Mouse (Mus musculus): ENCODE data around the gene Maats1. TPM values are rescaled to one million over a fixed set of nuclear protein-coding genes. Genes with fewer than 3 reads are reported as not detected.

Maats1 gene
- total RNA-seq, 2 experiments from 2014 or later: not detected

DNA sequence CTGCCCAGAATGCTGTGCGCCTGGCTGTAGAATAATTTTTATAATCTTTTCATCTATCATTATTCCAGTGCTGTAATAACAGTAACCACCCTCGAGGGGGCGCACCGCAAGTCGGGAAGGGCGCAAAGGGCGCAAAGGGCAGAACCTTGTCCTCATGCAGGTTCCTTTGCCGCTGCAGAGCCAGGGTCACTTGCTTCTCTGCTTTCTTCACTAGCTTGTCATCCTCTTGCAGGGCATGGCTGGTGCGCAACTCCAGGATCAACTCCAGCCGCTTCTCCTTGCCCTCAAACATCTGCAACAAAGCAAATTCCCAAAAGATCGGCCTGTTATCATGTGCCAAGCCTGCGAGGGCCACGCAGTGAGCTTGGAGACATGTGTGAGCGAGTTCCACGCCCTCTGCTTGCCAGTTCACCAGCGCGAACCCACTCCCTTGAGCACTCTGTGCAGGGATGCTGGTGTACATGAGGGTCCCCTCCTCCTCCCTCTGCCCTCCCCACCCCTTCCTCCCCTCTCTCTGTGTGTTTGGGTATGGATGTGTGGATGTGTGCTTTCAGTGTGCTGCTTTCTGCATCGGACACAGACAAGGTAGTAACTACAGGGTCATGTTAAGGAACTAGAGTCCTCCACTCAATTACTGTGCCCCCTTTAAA, 35.2 kb downstream of the Maats1 start:
- no peak for DNase-seq (ENCODE audit: low spot score)
- intact Hi-C loops (cut with DNase I): no loop called here

DNA sequence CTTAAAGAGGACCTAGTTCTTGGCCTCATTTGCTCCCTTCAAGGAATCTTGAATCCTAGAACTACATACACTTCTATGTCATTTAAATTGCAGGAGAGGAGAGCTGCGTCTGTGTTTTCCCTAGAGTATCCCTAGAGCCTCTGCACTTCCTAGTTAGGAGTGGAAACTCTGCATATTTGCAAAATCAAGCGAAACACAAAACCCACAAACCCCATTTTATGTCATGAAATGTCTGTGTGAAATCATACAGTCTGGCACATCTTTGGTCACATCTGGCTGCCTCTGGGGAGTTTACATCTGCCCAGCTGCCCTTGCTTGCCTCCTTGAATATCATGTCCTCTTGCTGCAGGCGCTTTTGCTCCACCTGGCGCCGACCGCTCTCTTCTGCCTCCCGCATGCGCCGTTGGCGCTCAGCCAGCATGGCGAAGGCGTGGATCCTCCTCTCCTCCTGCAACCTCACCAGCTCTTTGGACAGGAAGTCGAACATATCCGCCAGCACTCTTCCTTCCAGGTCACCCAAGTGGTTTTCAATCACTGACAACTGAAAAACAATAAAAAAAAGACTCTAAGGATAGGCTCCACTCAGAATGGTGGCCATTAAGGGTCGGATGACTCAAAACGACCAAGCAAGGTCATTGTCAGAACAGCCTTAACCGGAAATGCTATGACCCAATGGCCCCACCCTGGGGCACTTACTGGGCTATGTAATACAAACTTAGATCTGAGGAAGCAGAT, 37.3 kb downstream of the Maats1 start:
- intact Hi-C loops (cut with DNase I): no loop called here
- DNase-seq (ENCODE audit: low spot score): no peak

DNA sequence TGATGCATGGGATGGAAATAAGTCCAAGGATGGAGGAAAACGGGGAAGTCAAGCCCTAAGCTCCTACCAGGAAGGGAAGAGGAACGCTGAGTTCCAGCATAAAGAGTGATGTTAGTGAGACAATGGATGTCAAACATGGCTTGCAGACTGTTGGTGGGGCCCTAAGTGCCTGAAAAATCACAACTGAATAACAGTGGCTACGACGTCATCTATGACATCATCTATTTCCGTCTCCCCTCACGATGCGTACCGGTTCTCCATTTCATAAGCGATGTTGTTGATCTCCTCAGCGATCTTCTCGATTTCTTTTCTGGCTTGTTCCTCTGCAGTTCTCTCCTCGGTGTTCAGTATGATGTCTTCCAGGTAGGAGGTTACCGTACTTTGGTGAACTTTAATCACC, 39.6 kb downstream of the Maats1 start:
- intact Hi-C loops (cut with DNase I): no loop called here
- no peak for DNase-seq (ENCODE audit: low spot score)

DNA sequence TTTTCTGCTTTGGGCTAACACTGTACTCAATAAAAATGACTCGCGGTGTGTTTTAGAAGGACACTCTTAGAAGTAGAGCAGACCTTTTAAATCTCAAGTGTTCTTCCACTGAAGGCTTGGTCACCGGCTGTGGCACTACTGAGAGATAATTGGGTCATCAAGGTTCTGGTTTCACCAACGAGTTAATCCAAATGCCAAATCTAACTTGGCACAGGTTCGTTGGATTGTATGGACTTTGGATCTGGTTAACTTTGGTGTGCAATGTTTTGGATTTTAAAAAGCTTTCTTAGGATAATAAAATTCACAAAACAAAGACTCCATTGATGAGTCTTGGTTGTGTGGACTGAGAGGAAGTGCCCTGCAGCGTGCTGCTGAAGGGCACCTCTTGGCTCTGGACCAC, 43.5 kb downstream of the Maats1 start:
- intact Hi-C loops (cut with DNase I): no loop called here
- DNase-seq (ENCODE audit: low spot score): no peak

DNA sequence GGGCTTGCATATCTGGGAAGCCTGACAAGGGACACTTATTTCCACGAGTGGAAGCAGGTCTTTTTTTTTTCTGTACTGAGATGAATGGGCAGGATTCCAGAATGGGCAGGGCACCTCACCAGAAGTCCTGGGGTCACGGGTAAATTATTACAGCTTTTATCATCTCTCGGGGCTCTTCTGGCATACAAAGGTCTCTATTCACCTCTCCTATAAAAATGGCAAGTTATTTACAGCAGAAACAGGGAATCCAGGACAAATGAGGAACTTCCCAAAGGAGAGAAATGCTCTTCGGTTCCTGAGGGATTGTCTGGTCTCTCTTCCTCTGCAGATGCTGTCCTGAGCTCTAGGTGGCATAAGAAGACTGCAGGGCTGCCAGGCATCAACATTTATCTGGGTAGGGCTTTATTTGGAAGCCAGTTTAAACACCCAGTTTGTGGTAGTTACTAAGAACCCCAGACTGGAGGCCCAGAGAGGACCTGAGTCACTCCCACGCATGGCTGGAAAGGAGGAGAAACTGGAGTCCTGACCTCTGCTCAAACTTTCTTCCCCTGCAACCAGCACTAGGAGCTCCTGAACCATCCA, 46.5 kb downstream of the Maats1 start:
- intact Hi-C loops (cut with DNase I): no loop called here
- DNase-seq (ENCODE audit: low spot score): no peak

DNA sequence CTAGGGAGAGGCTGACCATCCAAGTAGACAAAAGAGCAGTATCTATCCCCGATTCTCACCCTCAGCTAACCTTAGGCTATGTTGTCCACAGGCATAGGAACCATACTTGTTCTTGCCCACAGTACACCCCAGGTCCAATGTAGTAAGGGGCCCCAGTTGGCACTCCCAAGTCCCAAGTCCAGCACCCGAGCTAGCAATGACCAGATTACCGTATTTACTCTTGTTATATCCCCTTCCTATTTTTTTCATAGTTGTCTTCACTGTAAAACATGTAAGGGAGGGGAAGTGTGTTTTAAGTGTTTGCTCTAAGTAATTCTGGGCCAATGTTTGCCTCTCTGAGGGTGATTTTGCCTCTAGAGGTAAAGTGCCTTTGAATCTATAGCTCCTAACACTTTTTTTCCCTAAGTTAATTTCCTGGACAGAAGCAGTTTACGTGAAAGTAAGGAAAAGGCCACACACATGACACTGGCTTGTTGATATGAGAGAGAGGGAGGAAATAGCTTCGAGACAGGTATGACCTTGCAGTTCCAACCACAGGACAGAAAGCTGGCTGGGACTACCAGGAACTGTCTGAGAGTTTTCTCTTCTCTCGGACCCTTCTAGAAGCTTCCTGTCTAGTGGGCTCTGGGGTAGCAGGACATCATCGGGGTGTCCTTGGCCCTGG, 47.1 kb downstream of the Maats1 start, which contains the start of gene Nr1i2:
Gene Nr1i2 (minus strand): TSS at position 140 of the 664 bp plus-strand sequence.
- intact Hi-C loops (cut with DNase I): no loop called here
- DNase-seq (ENCODE audit: low spot score): no peak

DNA sequence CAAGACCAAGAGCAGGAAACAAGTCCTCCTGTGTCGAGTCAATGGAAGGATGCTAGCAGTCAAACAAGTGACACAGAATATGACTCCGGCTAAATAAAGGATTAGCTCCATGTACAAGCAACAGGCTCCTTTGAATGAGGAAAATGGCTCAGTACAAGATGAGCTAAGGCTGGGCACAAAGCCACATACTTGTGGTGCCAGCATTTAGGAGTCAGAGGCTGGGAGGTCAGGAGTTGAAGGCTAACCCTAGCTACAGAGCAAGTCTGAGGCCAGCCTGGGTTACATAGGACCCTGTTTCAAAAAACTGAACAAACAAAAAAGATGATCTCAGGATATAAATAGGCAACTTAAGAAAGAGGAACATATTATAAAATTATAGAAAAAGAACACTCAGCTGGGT, 51.8 kb downstream of the Maats1 start:
- no peak for DNase-seq (ENCODE audit: low spot score)
- intact Hi-C loops (cut with DNase I): no loop called here

DNA sequence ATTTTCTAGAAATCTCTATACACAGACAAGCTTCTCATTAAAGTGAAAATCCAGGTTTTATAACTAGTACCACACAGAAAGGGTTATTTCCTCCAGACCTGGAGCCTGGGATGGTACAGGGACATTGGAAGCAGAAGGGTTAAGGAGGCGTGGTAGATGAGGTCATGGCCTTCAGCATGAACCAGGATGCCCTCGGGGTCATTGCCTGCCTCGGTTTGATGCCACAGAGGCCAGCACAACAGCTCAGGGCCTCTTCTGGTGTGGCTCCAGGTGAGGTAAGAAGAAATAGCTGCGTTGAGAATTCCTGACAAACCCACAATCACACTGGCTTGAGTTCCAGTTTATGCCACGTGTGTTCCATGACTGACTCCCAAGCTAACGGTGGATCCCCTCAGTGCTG, 53.1 kb downstream of the Maats1 start:
- intact Hi-C loops (cut with DNase I): no loop called here
- no peak for DNase-seq (ENCODE audit: low spot score)

DNA sequence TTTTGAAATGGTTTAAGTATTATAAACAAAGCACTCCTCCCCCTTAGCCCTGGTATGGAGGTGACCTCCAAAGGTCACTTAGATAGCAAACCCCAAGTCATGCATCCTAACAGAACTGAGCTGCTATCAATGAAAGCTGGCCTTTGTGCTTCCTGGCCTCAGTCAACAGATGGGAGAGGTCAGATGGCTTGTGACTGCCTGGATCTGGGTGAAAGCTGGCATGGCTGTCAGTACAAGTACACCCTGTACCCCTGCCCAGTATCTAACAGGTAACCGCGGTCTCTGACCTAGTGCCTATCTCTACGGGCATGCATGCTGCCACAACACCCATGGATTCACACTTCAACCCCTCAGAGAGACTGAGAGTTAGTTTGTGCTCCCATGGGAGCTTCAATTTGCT, 54.2 kb downstream of the Maats1 start:
- DNase-seq (ENCODE audit: low spot score): no peak
- intact Hi-C loops (cut with DNase I): no loop called here

DNA sequence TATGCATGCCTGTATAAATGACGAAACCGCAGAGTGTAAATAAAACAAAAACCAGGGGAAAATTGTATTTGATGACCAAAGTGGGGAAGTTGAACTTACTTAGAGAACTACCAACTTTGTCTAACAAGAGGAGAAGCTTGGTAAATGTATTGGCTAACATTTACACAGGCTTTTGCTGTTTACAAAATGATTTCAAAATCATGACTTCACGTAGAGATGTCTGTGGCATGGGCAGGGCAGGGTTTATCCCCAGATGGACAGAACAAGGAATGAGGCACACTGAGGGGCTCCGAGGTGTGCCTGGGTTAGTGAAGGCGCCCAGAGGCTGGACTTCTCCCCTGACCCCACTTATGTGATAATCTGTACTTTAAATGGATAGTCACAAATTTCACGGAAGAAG, 54.6 kb downstream of the Maats1 start:
- intact Hi-C loops (cut with DNase I): no loop called here
- DNase-seq (ENCODE audit: low spot score): no peak

DNA sequence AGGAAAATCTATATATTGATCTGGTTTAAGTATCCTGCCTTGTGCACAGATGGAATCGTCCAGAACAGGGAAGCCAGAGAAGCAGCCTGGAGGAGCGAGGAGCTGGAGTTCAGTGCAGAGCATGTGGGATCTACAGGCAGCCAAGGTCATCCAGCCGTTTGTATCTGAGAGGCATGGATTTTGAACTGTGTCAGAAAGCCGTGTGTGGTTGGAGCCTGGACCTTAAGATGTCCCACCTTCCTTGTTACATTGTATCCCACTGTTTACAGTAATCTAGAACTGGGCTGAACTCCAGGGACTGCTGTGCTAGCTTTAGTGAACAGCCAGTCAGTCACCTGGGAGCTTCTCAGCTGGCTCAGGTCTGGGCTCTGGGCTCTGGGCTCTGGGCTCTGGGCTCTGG, 55.4 kb downstream of the Maats1 start:
- DNase-seq (ENCODE audit: low spot score): no peak
- intact Hi-C loops (cut with DNase I): no loop called here

DNA sequence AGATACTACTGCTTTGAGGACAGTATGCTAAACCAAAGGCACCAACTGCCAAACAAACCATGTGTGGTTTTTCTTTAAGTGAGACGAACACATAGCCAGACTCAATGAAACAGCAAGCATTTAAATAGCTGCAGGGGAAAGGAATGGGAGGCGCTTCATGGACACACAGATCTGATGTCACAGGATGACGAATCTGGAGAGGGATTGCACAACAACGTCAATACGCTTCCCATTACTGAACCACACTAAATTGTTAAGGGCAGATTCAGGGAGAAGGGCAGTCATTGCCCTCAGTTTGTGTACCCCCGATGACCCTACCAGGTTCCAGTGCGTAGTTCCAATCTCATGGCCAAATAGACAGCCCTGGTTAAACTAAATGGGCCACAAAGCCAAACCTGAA, 56.1 kb downstream of the Maats1 start:
- intact Hi-C loops (cut with DNase I): no loop called here
- DNase-seq (ENCODE audit: low spot score): no peak

DNA sequence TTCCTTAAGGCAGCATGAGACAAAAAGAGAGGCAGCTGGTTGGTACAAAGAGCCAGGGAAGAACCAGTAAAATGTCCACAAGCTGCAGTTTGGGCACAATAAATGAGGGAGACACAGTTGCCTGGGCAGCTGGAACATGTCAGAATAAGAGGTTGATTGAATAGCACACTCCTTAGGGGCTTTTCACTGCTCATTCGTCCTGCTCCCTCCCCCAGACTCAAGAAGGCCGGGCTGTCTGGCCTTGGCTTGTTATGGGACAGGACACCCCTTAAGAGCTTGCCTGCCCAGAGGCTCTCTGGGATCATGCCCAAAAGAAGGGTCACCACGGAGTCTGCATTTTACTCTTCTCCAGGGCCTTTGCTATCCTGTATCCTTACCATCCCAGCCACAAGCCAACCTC, 58.6 kb downstream of the Maats1 start:
- intact Hi-C loops (cut with DNase I): no loop called here
- no peak for DNase-seq (ENCODE audit: low spot score)

DNA sequence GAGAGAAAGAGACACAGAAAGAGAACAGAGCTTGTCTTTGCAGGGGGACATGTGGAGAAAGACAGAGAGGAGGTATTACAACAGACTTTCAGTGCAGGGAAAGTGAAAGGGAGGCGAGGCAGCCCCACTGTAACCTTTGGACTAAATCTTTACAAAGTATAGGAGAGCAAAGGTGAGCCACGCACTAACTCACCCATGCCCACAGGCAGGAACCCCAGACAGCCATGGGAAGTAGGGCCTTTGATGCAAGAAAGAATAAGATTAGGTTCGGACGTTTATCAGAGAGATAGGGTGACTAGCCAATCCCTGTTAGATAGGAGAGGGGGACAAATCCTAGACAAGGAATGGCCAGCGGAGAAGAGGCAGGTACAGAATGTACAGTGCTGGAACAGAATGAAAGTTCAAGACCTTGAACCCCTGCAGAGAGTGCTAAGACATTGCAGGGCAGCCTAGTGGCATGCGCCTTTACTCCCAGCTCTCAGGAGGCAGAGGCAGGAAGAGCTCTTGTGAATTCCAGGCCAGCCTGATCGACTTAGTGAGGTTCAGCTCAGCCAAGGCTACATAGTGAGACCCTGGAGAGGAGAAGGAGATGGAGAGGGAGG, 59.3 kb downstream of the Maats1 start:
- intact Hi-C loops (cut with DNase I): no loop called here

DNA sequence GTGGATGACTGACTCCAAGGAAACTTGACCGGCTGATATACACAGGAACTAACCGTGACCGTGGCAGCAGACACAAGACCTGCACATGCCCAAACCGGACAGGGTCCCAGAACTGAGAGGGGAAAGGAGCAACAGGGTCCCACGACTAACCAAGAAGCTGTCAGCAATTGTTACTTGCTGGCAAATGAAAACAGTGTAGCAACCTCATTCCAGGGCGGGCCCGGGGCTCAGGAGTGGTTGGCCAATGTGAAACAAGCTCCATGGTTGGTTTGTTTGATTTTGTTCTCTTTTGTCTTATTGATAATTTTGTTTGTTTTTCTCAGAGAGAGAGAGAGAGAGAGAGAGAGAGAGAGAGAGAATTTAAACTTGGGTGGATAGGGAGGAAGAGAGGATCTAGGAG, 61.0 kb downstream of the Maats1 start:
- intact Hi-C loops (cut with DNase I): no loop called here
- DNase-seq (ENCODE audit: low spot score): no peak

More for the DNA sequence above, 59.3 kb downstream of the Maats1 start:
- DNase-seq (ENCODE audit: low spot score): no peak

DNA sequence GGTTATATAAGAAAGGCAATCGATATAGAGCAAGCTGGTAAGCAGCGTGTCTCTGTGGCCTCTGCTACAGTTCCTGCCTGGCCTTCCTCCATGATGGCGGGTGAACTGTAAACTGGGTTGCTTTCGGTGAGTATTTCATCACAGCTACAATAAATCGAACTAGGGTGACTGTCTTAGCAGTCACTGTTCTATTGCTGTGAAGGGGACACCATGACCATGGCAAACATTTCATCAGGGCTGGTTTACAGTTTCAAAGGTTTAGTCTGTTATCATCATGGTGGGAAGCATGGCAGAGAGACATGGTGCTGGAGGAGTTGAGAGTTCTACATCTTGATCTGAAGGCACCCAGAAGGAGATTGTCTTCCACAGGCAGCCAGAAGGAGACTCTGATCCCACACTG, 62.1 kb downstream of the Maats1 start:
- no peak for DNase-seq (ENCODE audit: low spot score)
- intact Hi-C loops (cut with DNase I): no loop called here

DNA sequence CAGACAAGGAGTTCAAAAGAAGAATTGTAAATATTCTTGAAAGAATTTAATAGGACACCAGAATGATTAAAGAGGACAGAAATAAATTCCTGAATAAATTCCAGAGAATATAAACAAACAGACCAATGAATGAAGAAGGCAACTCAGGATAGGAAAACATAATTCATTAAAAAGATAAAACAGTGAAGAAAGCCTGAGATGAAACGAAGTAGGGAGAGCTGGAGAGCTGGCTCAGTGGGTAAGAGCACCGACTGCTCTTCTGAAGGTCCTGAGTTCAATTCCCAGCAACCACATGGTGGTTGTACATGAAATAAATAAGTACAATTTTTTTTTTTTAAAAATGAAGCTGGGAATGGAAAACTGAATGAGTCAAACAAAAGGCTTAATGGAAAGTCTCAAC, 67.2 kb downstream of the Maats1 start:
- intact Hi-C loops (cut with DNase I): no loop called here
- no peak for DNase-seq (ENCODE audit: low spot score)

DNA sequence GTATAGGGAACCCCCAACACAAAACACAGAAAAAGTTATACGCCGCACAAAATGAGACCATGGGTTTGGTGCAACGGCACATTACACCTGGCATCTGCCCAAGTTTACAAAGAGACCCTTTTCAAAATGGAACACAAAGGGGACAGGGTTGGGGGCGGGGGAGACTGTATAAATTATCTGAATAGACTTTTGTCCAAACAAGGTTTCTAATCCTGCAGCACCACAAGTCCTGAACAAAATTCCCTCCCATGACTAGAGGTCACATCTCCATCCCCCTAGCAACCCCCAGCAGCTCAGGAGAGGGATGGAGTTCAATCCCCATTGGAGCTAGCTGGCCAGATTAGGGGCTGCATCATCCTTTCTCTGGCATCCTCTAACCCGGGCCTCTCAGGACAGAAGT, 69.5 kb downstream of the Maats1 start:
- DNase-seq (ENCODE audit: low spot score): no peak
- intact Hi-C loops (cut with DNase I): no loop called here

DNA sequence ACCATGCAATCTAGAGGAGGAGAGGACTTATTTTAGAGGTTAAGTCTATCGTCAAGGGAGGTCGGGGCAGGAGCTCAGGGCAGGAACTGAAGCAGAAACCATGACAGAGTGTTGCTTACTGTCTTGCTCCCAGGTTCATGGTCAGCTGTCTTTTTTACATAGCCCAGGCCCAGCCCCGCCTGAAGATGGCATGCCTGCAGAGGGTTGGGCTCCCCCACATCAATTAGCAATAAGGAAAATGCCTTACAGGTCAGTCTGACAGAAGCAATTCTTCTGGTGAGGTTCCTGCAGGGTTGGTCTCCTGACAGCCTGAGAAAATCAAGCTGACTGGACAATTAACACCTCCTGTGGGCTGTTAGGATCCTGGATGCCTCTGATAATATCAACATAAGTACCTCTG, 70.3 kb downstream of the Maats1 start:
- no peak for DNase-seq (ENCODE audit: low spot score)
- intact Hi-C loops (cut with DNase I): no loop called here

DNA sequence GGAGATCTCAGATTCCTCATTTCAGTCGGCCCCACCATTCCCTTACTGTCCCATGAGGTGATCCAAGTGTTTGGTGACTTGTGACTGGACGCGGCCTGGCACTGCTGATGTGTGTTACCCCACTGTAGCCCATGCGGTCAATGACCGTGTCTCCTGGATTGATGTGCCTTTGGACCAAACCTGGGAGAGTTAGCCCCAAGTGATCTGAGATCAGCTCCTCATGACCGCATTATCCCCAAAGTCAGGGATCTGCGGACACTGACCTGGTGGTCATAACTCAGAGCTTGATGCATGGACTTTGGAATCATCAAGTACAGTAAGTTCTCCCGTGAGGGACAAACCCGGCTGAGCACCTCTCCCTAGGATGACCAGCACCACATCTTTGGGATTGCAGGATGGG, 86.0 kb downstream of the Maats1 start:
- no peak for DNase-seq (ENCODE audit: low spot score)
- intact Hi-C loops (cut with DNase I): no loop called here

DNA sequence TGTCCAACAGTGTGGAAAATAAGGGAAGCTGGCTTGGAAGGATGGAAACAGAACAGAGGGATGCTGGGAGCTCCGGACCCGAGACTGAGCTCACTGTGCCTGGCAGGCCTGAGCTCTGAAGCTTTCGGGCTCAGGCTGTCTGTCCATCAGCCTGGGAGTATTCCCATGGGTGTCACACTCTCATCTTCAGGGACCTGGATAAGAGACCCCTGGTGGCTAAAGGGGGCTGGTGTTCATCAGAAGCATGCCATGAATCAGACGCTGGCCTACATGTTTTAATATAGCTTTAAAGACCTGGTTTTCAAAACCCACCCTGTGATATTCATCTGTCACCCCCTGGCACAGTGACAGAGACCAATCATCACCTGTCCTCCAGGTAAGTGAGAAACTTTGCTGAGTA, 86.8 kb downstream of the Maats1 start:
- DNase-seq (ENCODE audit: low spot score): no peak
- intact Hi-C loops (cut with DNase I): no loop called here
